Mouse (Mus musculus) MEL (cell line): ENCODE results near the gene Ccdc142. TPM values are rescaled to one million over a fixed set of nuclear protein-coding genes. Genes with fewer than 3 reads are reported as not detected.

Experiments used
- DNase-seq: peaks from one replicate; pipeline ENCODE4 v3.0.0; 2011; ENCODE audit warnings: low read depth, low spot score
- H3K27ac ChIP-seq: 2 replicates; pipeline ENCODE4 v1.5.1; 2012; ENCODE audit warnings: low read depth, mild to moderate bottlenecking, control low read depth, low read length, moderate library complexity; ENCODE audit not compliant: control insufficient read depth
- H3K27me3 ChIP-seq, 2 experiments: fragments of 150-350 bp in 1 of 2; sonication (generic) in 1 of 2; 2 replicates each; pipeline ENCODE4 v1.6.1; 2012; ENCODE audit warnings: low read length in 2 of 2, mild to moderate bottlenecking in 2 of 2, improper control_type of control experiment in 1 of 2, moderate library complexity in 1 of 2; ENCODE audit not compliant: insufficient read depth in 2 of 2, control insufficient read depth in 1 of 2
- H3K36me3 ChIP-seq, 2 experiments: 2 replicates each; pipeline ENCODE4 v1.6.1; 2012 to 2014; ENCODE audit warnings: low read length in 2 of 2, improper control_type of control experiment in 1 of 2, inconsistent platforms in 1 of 2, mild to moderate bottlenecking in 1 of 2; ENCODE audit not compliant: insufficient read depth in 2 of 2, control insufficient read depth in 1 of 2
- H3K4me1 ChIP-seq, 2 experiments: fragments of 150-350 bp in 1 of 2; sonication (generic) in 1 of 2; 2 replicates each; pipeline ENCODE4 v1.6.1; 2012; ENCODE audit warnings: low read length in 2 of 2, improper control_type of control experiment in 1 of 2, mild to moderate bottlenecking in 1 of 2; ENCODE audit not compliant: insufficient read depth in 2 of 2, control insufficient read depth in 1 of 2
- H3K4me3 ChIP-seq, 2 experiments: fragments of 150-350 bp in 1 of 2; sonication (generic) in 1 of 2; 2 replicates each; pipeline ENCODE4 v1.5.1; 2012; ENCODE audit warnings: low read depth in 2 of 2, low read length in 2 of 2, mild to moderate bottlenecking in 2 of 2, moderate library complexity in 2 of 2, control low read depth in 1 of 2, improper control_type of control experiment in 1 of 2; ENCODE audit not compliant: control insufficient read depth in 1 of 2, insufficient read depth in 1 of 2
- H3K79me2 ChIP-seq: 2 replicates; pipeline ENCODE4 v1.6.1; 2012; ENCODE audit warnings: mild to moderate bottlenecking, low read length, moderate library complexity; ENCODE audit not compliant: control insufficient read depth, poor library complexity, insufficient read depth
- H3K9ac ChIP-seq: 2 replicates; pipeline ENCODE4 v1.6.1; 2012; ENCODE audit warnings: low read depth, mild to moderate bottlenecking, control low read depth, low read length, moderate library complexity; ENCODE audit not compliant: control insufficient read depth, poor library complexity, severe bottlenecking
- H3K9me3 ChIP-seq: fragments of 150-350 bp; sonication (generic); replicated peaks from 2 replicates; pipeline ENCODE4 v1.6.1; 2012; ENCODE audit warnings: mild to moderate bottlenecking, low read length, improper control_type of control experiment, moderate library complexity; ENCODE audit not compliant: insufficient read depth
- CHD2 ChIP-seq: IDR thresholded peaks from 2 replicates; pipeline ENCODE4 v1.6.1; 2011; ENCODE audit warnings: low read length, improper control_type of control experiment
- CTCF ChIP-seq, 3 experiments: IDR thresholded peaks in 2 of 3; conservative IDR thresholded peaks in 1 of 3; 2 replicates each; pipeline ENCODE4 v1.5.1; 2011 to 2012; ENCODE audit warnings: low read length in 3 of 3, low read depth in 2 of 3, mild to moderate bottlenecking in 2 of 3, improper control_type of control experiment in 1 of 3, inconsistent platforms in 1 of 3, mixed read lengths in 1 of 3, moderate library complexity in 1 of 3; ENCODE audit not compliant: control insufficient read depth in 1 of 3, insufficient read depth in 1 of 3, poor library complexity in 1 of 3, severe bottlenecking in 1 of 3
- E2F4 ChIP-seq: IDR thresholded peaks from 2 replicates; pipeline ENCODE4 v1.6.1; 2011; ENCODE audit warnings: low read depth, low read length, improper control_type of control experiment, borderline replicate concordance
- EP300 ChIP-seq, 2 experiments: IDR thresholded peaks; 2 replicates each; pipeline ENCODE4 v1.6.1; 2011; ENCODE audit warnings: improper control_type of control experiment in 2 of 2, low read length in 2 of 2, low read depth in 1 of 2, mild to moderate bottlenecking in 1 of 2
- GABPA ChIP-seq: IDR thresholded peaks from 2 replicates; pipeline ENCODE4 v1.6.1; 2012; ENCODE audit warnings: low read depth, mild to moderate bottlenecking, inconsistent platforms, low read length, improper control_type of control experiment, moderate library complexity
- GATA1 ChIP-seq: IDR thresholded peaks from 2 replicates; pipeline ENCODE4 v1.6.1; 2011; ENCODE audit warnings: low read depth, low read length, improper control_type of control experiment
- JUND ChIP-seq: IDR thresholded peaks from 2 replicates; pipeline ENCODE4 v1.6.1; 2011; ENCODE audit warnings: low read depth, mild to moderate bottlenecking, improper control_type of control experiment, low read length
- KAT2A ChIP-seq: conservative IDR thresholded peaks from 2 replicates; pipeline ENCODE4 v1.6.1; 2012; ENCODE audit warnings: low read depth, low read length, improper control_type of control experiment, inconsistent platforms
- MAX ChIP-seq: IDR thresholded peaks from 2 replicates; pipeline ENCODE4 v1.6.1; 2011; ENCODE audit warnings: low read length, improper control_type of control experiment
- MAZ ChIP-seq: IDR thresholded peaks from 2 replicates; pipeline ENCODE4 v1.6.1; 2012; ENCODE audit warnings: low read depth, mild to moderate bottlenecking, inconsistent platforms, low read length, improper control_type of control experiment
- MXI1 ChIP-seq: IDR thresholded peaks from 2 replicates; pipeline ENCODE4 v1.6.1; 2011; ENCODE audit warnings: mild to moderate bottlenecking, low read depth, low read length, improper control_type of control experiment
- MYB ChIP-seq: IDR thresholded peaks from 2 replicates; pipeline ENCODE4 v1.6.1; 2011; ENCODE audit warnings: mild to moderate bottlenecking, low read depth, low read length, improper control_type of control experiment
- MYC ChIP-seq: IDR thresholded peaks from 2 replicates; pipeline ENCODE4 v1.6.1; 2011; ENCODE audit warnings: low read depth, mild to moderate bottlenecking, low read length, improper control_type of control experiment, moderate library complexity
- NELFE ChIP-seq: IDR thresholded peaks from 2 replicates; pipeline ENCODE4 v1.6.1; 2011; ENCODE audit warnings: low read depth, low read length, improper control_type of control experiment
- NRF1 ChIP-seq: IDR thresholded peaks from 2 replicates; pipeline ENCODE4 v1.6.1; 2014; ENCODE audit warnings: low read depth, mild to moderate bottlenecking, inconsistent platforms, low read length, improper control_type of control experiment, moderate library complexity; ENCODE audit not compliant: poor library complexity, insufficient read depth, severe bottlenecking
- POLR2AphosphoS2 ChIP-seq: IDR thresholded peaks from 2 replicates; pipeline ENCODE4 v1.6.1; 2011; ENCODE audit warnings: low read length, improper control_type of control experiment
- POLR2AphosphoS5 ChIP-seq: IDR thresholded peaks from 2 replicates; pipeline ENCODE4 v1.6.1; 2012; ENCODE audit warnings: low read depth, borderline replicate concordance, mild to moderate bottlenecking, inconsistent platforms, low read length, moderate library complexity, mixed read lengths
- RCOR1 ChIP-seq: IDR thresholded peaks from 2 replicates; pipeline ENCODE4 v1.6.1; 2012; ENCODE audit warnings: low read depth, mild to moderate bottlenecking, inconsistent platforms, low read length, improper control_type of control experiment
- SIN3A ChIP-seq: IDR thresholded peaks from 2 replicates; pipeline ENCODE4 v1.6.1; 2012; ENCODE audit warnings: low read length, improper control_type of control experiment, inconsistent platforms
- SMC3 ChIP-seq: IDR thresholded peaks from 2 replicates; pipeline ENCODE4 v1.6.1; 2011; ENCODE audit warnings: low read depth, low read length, improper control_type of control experiment
- TBP ChIP-seq: IDR thresholded peaks from 2 replicates; pipeline ENCODE4 v1.8.0; 2011; ENCODE audit warnings: low read depth, low read length, improper control_type of control experiment
- UBTF ChIP-seq: IDR thresholded peaks from 2 replicates; pipeline ENCODE4 v1.6.1; 2012; ENCODE audit warnings: low read depth, mild to moderate bottlenecking, inconsistent platforms, low read length, improper control_type of control experiment, moderate library complexity, borderline replicate concordance; ENCODE audit not compliant: insufficient read depth
- USF1 ChIP-seq: IDR thresholded peaks from 2 replicates; pipeline ENCODE4 v1.6.1; 2014; ENCODE audit warnings: low read depth, mild to moderate bottlenecking, inconsistent platforms, low read length, improper control_type of control experiment, moderate library complexity
- USF2 ChIP-seq, 2 experiments: IDR thresholded peaks; 2 replicates each; pipeline ENCODE4 v1.6.1; 2011 to 2012; ENCODE audit warnings: improper control_type of control experiment in 2 of 2, low read length in 2 of 2, borderline replicate concordance in 1 of 2, inconsistent platforms in 1 of 2, low read depth in 1 of 2, mild to moderate bottlenecking in 1 of 2; ENCODE audit not compliant: insufficient read depth in 1 of 2
- ZC3H11A ChIP-seq: IDR thresholded peaks from 2 replicates; pipeline ENCODE4 v1.6.1; 2012; ENCODE audit warnings: low read depth, mild to moderate bottlenecking, inconsistent platforms, low read length, improper control_type of control experiment
- ZKSCAN1 ChIP-seq: IDR thresholded peaks from 2 replicates; pipeline ENCODE4 v1.6.1; 2012; ENCODE audit warnings: low read depth, mild to moderate bottlenecking, inconsistent platforms, low read length, improper control_type of control experiment, moderate library complexity
- ZMIZ1 ChIP-seq: IDR thresholded peaks from 2 replicates; pipeline ENCODE4 v1.6.1; 2012; ENCODE audit warnings: low read depth, mild to moderate bottlenecking, inconsistent platforms, low read length, improper control_type of control experiment, moderate library complexity
- ZNF384 ChIP-seq: IDR thresholded peaks from 2 replicates; pipeline ENCODE4 v1.6.1; 2012; ENCODE audit warnings: low read depth, mild to moderate bottlenecking, inconsistent platforms, low read length, improper control_type of control experiment
- polyA plus RNA-seq, 2 experiments: library from polyadenylated mRNA; stranded (reverse) in 1 of 2; unstranded in 1 of 2; fragments of >175 nt in 1 of 2; fragments of >200 nt in 1 of 2; gene quantifications; 2 replicates each; pipeline versions ENCODE4 v1.2.1 to v1.2.4; 2012; ENCODE audit warnings: low replicate concordance in 2 of 2, low read depth in 1 of 2; ENCODE audit not compliant: insufficient read length in 2 of 2, insufficient read depth in 1 of 2, missing spikeins in 1 of 2
- total RNA-seq: library from RNA; depleted of rRNA; stranded (reverse); fragments of 300-350 nt; gene quantifications from 2 replicates; pipeline ENCODE4 v1.2.3, GENCODE M21; 2012

The Ccdc142 gene
- total and polyA plus RNA-seq, 3 experiments, result 2.2 to 5.1 TPM; not detected in 1

GRCm38 (mm10) chr6:83069488-83070246, 31.7 kb upstream of the Ccdc142 start:
- Histone ChIP-seq H3K79me2 (no peaks in the 10 kb centered on the region), H3K4me3 (no peak overlapping the region), H3K4me1 (no peaks in the 10 kb centered on the region), H3K36me3 (no peaks in the 10 kb centered on the region), H3K27me3 (no peaks in the 10 kb centered on the region), H3K27ac (no peak overlapping the region), H3K9me3 (no peaks in the 10 kb centered on the region), H3K9ac (no peak overlapping the region)
- TF ChIP-seq MAX (no peak), E2F4 (no peak), RCOR1 (no peak), ZMIZ1 (no peak), MAZ (no peak), CHD2 (no peak), USF1 (no peak), ZNF384 (no peak), NRF1 (no peak), USF2 (IDR thresholded peaks at IDR 0.05; ENCODE audit: borderline replicate concordance in 1 of 2, insufficient read depth in 1 of 2, low read depth in 1 of 2, low read length in 2 of 2) (no peak), CTCF (IDR thresholded peaks at IDR 0.05 in 2 of 3, conservative IDR thresholded peaks at IDR 0.05 in 1 of 3; ENCODE audit: control insufficient read depth in 1 of 3, insufficient read depth in 1 of 3, low read depth in 2 of 3, low read length in 3 of 3, poor library complexity in 1 of 3, severe bottlenecking in 1 of 3) (no peak), GABPA (no peak), MYB (no peak), EP300 (IDR thresholded peaks at IDR 0.05; ENCODE audit: low read depth in 1 of 2, low read length in 2 of 2) (no peak), MYC (no peak), JUND (no peak), MXI1 (no peak), POLR2AphosphoS2 (no peak), NELFE (no peak), SIN3A (no peak)
- DNase-seq, result no peak

GRCm38 (mm10) chr6:83070247-83070310, 31.3 kb upstream of the Ccdc142 start, which contains the start of gene Tlx2:
Tlx2 (minus strand) TSS chr6:83070293.
- Histone ChIP-seq H3K4me1 (no peaks in the 10 kb centered on the region), H3K27ac (no peak within 1 kb of the TSS), H3K9me3 (no peaks in the 10 kb centered on the region), H3K4me3 (no peak within 1 kb of the TSS), H3K27me3 (no peaks in the 10 kb centered on the region), H3K79me2 (no peaks in the 10 kb centered on the region), H3K36me3 (no peaks in the 10 kb centered on the region), H3K9ac (no peak within 1 kb of the TSS)
- no peak for DNase-seq
- TF ChIP-seq JUND (no peak), ZKSCAN1 (no peak), SMC3 (no peak), TBP (no peak), ZMIZ1 (no peak), POLR2AphosphoS5 (no peak), MXI1 (no peak), GATA1 (no peak), E2F4 (no peak), MAX (no peak), POLR2AphosphoS2 (no peak), USF2 (IDR thresholded peaks at IDR 0.05; ENCODE audit: borderline replicate concordance in 1 of 2, insufficient read depth in 1 of 2, low read depth in 1 of 2, low read length in 2 of 2) (no peak), MAZ (no peak), KAT2A (no peak), ZC3H11A (no peak), RCOR1 (no peak), MYB (no peak), UBTF (no peak)
